Mouse (Mus musculus): ENCODE measurements around the gene Dand5.

GRCm38 (mm10) chr8:84837149-84837911 is 14.7 kb upstream of the Dand5 start:
- TF ChIP-seq CTCF (IDR thresholded peaks at IDR 0.05; ENCODE audit: borderline replicate concordance, control insufficient read depth, extremely low read depth, insufficient read depth, low read length, poor library complexity) (no peak), POLR2A (IDR thresholded peaks at IDR 0.05; ENCODE audit: control insufficient read depth, extremely low read depth, insufficient read depth, low read length, poor library complexity) (no peak)
